Mouse (Mus musculus): ENCODE measurements around the gene Tspan31.
A peak's percentile ranks its signal among the peaks of the same experiment; 100 is the strongest.
"Not testable (repeated sequence)": the region's sequence is repeated elsewhere in the genome, so short reads cannot be mapped to it uniquely, and the experiment has no call there.

Tspan31 gene

DNA sequence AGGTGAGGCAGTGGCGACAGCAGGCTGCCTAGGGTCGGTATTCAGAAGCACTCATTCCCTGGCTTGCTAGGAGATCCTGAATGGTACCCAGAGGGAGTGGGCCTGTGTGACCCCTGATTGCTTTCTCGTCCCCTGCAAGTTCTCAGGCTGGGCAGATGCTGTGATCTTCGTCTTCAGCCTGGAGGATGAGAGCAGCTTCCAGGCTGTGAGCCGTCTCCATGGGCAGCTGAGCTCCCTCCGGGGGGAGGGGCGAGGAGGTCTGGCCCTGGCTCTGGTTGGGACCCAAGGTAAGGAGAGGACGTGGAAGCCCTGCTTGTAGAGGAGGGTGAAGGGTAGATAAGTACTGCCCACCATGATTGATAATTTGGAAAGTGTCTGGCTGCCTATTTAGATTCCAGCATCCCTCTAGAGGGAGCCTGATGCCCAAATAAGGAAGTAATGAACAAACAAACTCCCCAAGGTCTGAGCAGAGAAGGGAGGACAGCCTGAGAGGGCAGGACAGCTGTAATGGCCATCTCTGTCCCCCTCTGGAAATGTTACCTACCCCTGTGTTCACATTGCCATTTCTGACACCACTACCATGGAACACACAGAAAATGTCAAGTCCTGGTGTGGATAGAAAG is 13.3 kb upstream of the Tspan31 start:
- peak in 1 of 2 experiments; percentile 26 for DNase-seq

DNA sequence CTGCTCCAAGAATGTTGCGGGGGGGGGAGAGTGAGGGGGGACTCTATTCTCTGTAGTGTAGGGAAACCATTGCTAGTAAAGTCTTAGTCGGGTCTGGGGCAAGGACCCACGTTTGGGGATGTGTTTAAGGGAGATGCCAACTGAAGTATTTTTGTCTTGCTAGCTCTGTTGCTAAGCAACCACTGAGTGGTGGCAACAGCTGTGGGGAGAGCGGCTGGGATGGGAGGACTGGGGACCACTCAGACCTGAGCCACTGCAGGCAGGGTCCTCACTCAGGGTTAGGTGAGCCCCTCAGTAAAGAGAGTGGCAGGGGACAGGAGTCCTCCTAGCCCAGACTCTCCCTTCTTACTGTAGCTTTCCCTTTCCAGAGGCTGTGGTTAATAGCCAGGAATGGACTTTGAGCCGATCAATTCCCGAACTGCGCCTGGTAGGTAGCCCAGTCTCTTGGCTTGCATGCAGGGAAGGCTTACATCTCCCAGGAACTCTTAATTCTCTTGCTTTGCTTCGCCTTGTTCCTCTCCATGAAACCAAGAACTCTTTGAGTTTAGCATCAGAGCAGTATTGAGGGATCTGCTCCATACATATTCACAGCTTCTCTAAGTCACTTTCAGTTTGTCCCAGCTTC is 12.0 kb upstream of the Tspan31 start:
- peak in 1 of 2 experiments; percentile 24 for DNase-seq

DNA sequence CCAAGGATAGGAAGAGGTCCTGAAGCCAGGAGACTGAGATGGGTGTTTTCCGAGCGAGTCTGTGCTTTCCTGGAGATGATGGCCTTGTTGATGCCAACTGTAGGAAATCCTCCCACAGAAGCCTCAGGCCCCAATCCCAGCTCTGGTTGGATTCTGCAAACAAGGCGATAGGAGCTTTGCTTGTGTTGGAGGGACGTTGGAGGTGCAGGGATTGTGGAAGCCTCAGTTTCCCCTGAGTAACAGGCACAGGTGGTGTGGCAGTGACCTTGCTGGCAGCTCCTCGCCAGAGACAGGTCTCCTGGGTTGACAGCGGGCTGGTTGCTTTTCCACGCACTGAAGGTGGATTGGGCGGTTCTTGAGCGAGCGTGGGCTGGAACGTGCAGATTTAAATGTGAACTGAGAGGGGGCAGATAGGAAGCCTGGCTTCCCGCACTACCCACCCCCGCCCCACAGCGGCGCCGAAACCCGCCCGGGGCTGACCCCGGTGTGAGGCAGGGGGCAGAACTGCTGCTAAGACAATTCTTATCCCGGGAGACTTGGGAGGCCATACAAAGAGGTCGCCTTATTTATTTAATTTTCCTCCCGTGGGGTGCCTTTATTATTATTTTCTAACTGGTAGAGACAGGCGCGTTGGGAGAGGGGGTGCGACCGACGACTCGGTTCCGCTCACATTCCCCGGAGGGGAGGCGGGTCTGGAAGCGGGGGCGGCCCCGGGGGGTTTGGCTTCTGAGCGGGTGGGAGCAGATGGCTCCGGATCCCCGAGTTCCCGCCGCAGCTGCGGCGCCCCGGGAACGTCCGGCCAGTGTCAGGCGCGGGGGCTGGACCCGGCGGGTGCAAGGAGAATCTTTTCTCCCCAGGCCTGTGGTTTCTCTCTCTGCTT is 11.1 kb upstream of the Tspan31 start:
- DNase-seq: peak; percentile 65 to 70

DNA sequence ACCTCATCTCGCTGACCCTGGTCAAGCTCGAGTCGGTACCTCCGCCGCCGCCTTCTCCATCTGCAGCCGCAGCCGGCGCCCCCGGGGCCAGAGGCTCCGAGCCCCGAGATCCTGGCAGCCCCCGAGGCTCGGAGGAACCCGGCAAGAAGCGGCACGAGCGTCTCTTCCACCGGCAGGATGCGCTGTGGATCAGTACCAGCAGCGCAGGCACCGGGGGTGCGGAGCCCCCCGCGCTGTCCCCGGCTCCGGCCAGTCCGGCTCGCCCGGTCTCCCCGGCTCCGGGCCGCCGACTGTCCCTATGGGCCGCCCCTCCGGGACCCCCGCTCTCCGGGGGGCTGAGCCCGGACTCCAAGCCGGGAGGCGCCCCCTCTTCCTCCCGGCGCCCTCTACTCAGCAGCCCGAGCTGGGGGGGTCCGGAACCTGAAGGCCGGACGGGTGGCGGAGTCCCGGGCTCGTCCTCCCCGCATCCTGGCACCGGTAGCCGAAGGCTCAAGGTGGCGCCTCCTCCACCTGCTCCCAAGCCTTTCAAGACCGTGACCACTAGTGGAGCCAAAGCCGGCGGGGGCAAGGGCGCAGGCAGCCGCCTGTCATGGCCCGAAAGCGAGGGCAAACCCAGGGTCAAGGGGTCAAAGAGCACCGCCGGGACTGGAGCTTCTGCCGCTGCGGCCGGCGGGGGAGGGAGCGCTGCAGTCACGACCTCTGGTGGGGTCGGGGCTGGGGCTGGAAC is 9.8 kb upstream of the Tspan31 start:
- DNase-seq: peak; percentile 76 to 80

DNA sequence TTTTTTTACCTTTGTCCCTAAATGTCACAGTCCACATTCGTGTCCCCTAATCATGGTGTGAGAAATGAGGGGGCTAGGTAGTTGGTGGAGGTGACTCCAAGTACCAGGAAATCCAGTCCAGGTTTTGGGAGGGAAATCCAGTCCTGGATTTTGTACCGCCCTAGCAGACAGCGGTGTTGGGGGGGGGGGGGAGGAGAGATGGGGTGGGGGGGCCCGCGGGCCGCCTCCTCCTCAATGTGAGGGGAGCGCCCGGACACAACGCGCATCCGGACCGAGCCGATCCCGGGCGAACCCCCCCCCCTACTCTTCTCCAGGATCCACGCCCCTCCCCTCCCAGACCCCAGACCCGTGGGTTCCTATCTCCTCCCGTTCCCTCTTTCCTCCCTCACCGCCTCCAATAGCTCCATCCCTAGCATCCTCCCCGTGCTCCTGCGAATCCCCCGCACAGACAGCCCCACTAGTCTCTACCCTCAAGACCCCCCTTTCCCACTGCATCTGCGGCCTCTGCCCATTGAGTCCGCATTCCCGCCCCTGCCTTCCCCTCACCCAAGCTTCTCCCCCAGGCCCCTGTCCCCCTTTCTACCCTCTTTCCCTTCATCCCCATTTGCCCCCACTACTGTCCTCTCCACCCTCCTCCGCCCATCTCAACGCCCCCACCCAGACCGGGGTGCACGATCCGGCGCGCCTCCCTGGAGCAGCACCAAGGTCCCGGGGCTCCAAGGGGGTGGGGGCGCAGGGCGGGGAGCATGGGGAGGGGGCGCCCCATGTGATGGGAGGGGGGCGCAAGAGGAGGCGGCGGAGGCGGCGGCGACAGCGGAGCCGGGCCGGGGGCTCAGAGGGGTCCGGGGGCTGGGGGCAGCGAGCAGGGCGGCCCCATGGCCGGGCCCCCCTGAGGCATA is 8.9 kb upstream of the Tspan31 start:
- DNase-seq: peak; percentile 87 to 88

DNA sequence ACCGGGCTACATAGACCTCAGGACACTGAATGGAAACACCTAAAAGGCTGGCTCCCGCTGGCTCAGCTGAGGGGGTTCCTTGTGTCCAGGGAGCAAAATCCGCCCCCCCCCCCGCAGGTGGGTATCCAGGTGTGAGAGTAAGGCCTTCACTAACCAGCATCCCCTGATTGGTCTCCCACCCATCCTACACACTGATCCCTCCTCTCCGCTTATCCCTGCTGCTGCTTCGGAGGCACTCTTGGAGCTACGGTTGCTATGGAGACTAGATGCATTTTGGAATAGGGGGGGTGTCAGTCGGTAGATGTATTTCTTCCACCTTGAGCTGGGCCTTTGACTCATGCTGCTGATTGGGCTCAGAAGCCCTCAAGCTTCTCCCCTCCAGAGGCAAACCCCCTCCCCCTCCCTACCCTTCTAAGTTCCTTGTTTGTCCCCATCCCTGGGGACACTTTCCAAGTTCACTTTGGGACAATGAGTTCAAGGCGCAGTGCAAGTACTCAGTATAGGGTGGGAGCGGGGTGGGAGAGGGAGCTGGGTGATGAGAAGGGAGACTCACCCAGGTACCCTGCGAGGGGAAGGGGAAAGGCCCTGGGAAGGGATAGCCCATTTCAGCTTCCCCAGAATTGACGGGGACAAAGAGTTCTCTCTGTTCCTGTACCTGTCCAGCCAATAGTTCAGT is 8.1 kb upstream of the Tspan31 start:
- peak in 1 of 2 experiments; percentile 47 for DNase-seq

DNA sequence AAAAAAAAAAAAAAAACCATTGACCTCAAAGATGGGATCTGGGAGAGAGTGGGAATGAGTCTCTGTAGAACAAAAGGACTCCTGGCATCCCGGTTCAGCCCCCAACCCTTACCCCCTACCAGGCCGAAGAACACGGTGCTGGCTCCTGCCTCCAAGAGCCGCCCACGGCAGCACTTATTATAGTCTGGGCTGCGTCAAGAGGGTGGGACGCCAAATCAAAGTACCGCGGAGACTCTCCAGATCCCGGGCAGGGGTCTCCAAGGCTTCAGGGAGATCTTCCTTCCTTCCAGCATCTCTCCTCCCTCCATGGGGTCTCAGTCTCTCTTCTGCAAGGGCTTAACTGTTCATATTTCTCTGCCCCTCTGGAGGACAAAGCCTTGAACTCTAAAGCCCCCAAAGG is 7.5 kb upstream of the Tspan31 start:
- DNase-seq: peak in 1 of 2 experiments; percentile 26

DNA sequence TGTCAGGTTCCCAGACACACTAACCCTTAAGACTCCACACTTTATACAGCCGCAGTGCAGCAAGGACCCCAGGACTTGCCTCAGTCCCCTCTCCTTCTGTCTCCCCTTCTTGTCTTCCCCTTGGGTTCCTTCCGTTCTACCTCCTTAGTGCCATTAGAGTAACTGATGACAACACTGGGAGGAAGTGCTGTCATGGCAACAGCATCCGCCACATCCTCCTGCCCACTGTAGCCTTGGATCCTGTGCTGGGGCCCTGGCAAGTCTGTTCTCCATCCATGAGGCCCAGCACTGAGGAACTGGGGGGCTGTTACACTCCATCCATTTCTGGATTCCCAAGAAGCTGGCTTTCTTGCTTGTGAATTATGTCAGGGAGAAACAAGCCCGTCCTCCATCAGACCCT is 6.0 kb upstream of the Tspan31 start:
- DNase-seq: no peak

DNA sequence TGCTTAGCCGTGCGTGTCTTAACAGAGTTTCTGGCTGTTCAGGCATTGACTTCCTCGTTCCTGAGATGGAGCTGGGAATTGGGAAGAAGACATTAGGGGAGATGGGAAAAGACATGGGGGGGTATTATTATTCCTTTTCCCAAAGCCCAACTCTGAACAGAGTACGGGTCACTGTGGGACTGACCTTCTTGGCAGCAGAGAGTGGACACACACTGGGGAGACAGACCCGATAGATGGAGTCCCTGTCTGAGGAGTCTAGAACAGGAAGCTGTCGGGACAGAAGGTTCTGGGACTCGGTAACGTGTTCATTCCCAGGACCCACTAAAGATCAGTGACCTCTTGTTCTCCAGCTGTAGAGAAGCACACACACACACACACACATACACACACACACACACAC is 5.6 kb upstream of the Tspan31 start:
- no peak for DNase-seq

DNA sequence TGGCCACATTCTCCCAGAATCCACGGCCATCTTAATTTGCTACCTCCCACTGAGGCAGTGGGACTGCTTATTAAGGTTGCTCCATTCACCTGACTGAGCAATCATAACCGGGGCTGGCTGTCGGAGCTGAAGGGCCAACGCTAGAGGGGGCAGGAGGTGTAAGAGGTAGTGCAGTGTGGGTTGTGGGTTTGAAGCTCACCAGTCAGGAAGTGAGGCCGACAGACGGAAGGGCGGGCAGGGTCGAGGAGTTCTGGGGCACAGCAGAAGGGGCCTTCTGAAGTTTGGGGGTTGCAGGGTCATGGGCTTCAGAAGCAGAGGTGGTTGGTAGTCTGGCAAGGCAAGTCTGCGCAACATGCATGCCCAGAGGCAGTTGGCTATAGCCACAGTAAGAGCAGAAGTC is 5.0 kb upstream of the Tspan31 start, which contains the start of gene Agap2:
Agap2 (plus strand) TSS at position 205 of the 400 bp plus-strand sequence.
- DNase-seq: no peak

DNA sequence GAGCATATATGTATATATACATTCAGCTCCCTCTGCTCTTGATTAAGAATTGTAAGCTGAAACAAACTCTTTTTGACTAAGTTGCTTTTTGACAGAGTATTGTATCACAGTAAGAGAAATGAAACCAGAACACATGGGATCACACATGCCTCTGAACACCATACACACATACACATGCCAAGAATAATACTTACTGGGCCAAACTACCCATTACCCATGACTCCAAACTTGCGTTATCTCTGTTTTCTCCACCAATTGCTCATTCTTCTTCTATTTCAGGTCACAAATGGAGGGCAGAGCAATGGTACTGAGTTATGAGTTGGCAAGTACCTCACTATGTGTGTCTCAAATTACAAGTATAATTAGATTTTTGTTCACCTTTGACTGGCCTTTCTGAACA is 3.9 kb upstream of the Tspan31 start:
- no peak for DNase-seq

DNA sequence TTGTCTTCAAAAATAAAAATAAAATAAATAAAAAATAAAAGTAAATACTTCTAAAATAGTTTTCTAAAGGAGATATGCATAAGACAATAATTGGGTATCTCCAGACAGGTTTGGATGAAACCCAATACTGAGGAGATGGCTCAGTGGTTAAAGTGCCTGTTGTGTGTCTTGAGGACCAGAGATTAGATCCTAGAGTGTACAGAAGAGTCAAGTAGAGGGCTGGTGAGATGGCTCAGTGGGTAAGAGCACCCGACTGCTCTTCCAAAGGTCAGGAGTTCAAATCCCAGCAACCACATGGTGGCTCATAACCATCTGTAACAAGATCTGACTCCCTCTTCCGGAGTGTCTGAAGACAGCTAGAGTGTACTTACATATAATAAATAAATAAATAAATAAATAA is 2.9 kb upstream of the Tspan31 start:
- not testable (repeated sequence) for DNase-seq

DNA sequence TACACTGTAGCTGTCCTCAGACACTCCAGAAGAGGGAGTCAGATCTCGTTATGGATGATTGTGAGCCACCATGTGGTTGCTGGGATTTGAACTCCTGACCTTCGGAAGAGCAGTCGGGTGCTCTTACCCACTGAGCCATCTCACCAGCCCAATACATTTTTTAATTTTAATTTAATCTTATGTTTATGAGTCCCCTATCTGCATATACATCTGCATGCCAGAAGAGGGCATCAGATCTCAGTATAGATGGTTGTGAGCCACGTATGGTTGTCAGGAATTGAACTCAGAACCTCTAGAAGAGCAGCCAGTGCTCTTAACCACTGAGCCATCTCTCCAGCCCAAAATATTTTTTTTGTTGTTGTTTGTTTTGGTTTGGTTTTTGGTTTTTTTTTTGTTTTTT is 2.2 kb upstream of the Tspan31 start:
- DNase-seq: not testable (repeated sequence)

DNA sequence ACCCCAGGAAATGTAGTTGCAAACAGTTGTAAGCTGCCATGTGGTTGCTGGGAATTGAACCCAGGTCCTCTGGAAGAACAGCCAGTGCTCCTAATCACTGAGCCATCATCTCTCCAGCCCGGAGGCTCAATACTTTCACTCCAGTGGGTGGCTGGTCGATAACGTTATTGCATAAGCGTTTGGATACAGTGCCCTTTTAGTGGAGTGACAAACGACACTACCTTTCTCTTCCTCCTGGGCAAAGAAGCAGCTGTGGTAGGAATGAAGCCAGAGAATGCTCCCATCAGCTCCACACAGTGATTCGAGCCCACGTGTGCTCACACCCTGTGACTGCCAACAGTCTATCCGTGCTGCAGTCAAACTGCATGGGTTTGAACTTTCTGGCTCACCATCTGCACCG is 1.1 kb upstream of the Tspan31 start:
- DNase-seq: no peak

DNA sequence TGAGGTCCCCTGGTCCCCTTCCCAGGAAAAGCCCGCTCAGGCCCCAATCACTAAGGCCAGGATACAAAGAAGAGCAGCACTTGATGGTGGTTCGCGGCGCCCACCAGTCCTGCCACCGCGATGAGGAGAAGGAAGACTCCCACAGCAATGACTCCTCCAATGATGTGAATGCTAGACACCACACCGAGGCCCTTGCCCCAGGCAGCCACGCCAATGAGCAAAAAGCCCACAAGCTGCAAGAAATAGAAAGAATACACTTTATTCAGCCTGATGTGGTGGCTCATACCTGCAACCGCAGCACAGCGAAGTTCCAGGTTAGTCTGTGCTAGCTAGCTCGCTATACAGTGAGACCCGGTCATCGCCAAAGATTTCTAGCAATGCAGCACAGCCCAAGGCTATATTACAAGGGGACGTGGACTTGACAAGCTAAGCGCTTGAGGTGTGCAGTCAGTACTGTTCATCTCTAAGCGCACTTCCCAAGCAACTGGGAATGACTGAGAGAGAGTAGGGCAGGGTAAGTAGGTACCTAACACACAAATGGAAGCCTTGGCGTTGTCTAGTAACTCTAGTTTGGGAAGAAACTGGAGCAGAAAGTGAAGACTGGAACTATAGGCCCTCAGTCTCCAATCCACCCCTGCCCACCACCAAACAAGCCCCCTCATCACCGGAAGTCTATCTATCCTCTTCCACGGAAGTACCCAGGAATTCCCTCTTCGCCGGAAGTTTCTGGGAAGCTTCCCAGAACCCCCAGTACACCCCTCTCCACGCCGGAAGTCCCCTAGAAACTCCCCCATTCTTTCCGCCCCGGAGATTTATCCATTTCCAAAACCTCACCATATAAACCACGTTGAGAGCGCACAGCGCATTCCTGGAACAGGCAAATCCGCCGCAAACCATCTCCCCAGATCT is 529 bp downstream of the Tspan31 start:
- DNase-seq: peak in 1 of 2 experiments; percentile 28

DNA sequence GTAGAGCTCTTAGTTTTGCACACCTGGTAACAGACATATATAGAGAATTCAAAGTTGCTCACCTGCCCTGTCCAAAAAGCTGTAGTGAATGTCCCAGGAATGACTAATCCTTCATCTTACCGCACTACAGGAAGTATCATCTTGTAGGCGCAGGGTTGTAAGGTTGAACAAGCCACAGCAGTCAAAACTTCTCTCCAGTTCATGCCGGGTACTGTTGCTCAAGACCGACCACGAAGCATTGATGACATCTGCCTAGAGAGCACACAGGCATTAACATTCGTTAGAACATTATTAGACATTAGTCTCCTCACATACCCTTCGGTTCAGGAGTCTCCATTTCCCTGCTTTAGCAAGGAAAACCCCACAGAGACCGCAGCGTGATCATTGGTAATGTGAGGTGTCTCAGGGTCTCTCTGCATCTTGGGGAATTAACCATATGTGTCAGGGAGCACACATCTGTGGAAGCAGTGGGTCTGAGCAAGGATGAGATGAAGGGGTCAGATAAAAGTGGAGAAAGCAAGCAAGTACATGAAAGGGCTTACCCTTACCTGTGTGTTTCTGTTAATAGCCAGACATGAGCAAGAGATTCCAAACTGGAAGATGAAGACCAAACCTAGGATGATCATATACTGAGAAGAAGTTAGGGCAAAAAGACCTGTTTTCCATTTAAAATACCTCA is 1.6 kb downstream of the Tspan31 start:
- no peak for DNase-seq

DNA sequence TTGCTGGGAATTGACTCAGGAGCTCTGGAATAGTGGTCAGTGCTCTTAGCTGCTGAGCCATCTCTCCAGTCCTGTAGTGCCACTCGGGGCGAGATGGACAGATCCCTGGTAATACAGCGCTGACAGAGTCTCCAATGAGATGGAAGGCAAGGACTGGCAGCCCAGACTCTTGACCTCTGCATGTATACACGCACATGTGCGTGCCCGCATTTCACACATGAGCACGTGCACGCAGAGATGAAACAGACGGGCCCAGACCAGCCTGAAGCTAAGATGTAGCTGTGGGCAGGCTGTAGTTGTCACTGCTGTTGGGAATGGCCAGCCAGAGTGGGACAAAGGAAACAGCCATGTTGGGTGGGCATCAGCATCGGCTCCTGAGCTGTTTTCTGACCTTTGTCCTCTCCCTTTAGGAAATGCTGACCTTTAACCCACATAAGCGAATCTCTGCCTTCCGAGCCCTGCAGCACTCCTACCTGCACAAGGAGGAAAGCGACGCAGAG is 3.5 kb downstream of the Tspan31 start:
- no peak for DNase-seq

DNA sequence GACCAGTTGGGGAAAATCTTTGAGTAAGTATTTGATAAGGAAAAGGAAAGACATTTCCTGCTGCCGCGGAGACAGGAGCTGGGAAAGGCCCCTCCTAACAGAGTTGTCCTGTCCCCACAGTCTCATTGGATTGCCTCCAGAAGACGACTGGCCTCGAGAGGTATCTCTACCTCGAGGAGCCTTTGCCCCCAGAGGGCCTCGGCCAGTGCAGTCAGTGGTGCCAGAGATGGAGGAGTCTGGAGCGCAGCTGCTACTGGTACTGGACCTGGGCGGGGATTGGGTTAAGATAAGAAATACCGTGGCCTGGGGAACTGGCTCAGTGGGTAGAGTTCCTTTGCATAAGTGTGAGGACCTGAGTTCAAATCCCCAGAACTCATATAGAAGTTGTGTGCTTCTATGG is 4.1 kb downstream of the Tspan31 start:
- DNase-seq: no peak

All from cerebellum, postnatal 14 days (tissue).